Mouse (Mus musculus) neural tube, embryonic 15.5 days (tissue): ENCODE measurements around the gene Styk1. TPM values are rescaled to one million over a fixed set of nuclear protein-coding genes. Genes with fewer than 3 reads are reported as not detected.
"Not testable (repeated sequence)": the region's sequence is repeated elsewhere in the genome, so short reads cannot be mapped to it uniquely, and the experiment has no call there.

Experiments used
- ATAC-seq: fragments of 200-750 bp; cut with Nextera tagmentation; 2 replicates; pipeline ENCODE4 v1.8.0; 2017; ENCODE audit warnings: mild to moderate bottlenecking, moderate TSS enrichment, moderate library complexity; ENCODE audit not compliant: low FRiP score
- H3K27ac ChIP-seq: fragments of 300-500 bp; sonication (generic); replicated peaks from 2 replicates; pipeline ENCODE4 v1.5.1; 2015; ENCODE audit warnings: mild to moderate bottlenecking, inconsistent platforms
- H3K27me3 ChIP-seq: fragments of 300-500 bp; sonication (generic); replicated peaks from 2 replicates; pipeline ENCODE4 v1.6.1; 2015; ENCODE audit warnings: inconsistent platforms
- H3K36me3 ChIP-seq: fragments of 300-500 bp; sonication (generic); 2 replicates; pipeline ENCODE4 v1.6.1; 2015; ENCODE audit warnings: inconsistent platforms
- H3K4me1 ChIP-seq: fragments of 300-500 bp; sonication (generic); 2 replicates; pipeline ENCODE4 v1.6.1; 2015; ENCODE audit warnings: inconsistent platforms
- H3K4me2 ChIP-seq: fragments of 300-500 bp; sonication (generic); 2 replicates; pipeline ENCODE4 v1.6.1; 2015; ENCODE audit warnings: inconsistent platforms, mild to moderate bottlenecking, moderate library complexity
- H3K4me3 ChIP-seq: fragments of 300-500 bp; sonication (generic); replicated peaks from 2 replicates; pipeline ENCODE4 v1.5.1; 2015; ENCODE audit warnings: mild to moderate bottlenecking, inconsistent platforms
- H3K9ac ChIP-seq: fragments of 300-500 bp; sonication (generic); replicated peaks from 2 replicates; pipeline ENCODE4 v1.6.1; 2015; ENCODE audit warnings: mild to moderate bottlenecking, inconsistent platforms
- H3K9me3 ChIP-seq: fragments of 300-500 bp; sonication (generic); replicated peaks from 2 replicates; pipeline ENCODE4 v1.6.1; 2016; ENCODE audit warnings: inconsistent platforms
- WGBS: fragments of 180-500 bp; shearing (Covaris S2); methylation state at CpG from one replicate; pipeline ENCODE4 v1.1.7; 2015; ENCODE audit warnings: mixed read lengths; 5-methylcytosine and 5-hydroxymethylcytosine counted together
- polyA plus RNA-seq: library from polyadenylated mRNA; unstranded; fragments of >200 nt; fragmentation: Nextera tagmentation; extraction: Ambion mirVana; gene quantifications from 2 replicates; pipeline ENCODE4 v1.2.1, GENCODE M21; 2015

Styk1 gene
- polyA plus RNA-seq, 1 experiment from 2014 or later, result 4.2 TPM

DNA sequence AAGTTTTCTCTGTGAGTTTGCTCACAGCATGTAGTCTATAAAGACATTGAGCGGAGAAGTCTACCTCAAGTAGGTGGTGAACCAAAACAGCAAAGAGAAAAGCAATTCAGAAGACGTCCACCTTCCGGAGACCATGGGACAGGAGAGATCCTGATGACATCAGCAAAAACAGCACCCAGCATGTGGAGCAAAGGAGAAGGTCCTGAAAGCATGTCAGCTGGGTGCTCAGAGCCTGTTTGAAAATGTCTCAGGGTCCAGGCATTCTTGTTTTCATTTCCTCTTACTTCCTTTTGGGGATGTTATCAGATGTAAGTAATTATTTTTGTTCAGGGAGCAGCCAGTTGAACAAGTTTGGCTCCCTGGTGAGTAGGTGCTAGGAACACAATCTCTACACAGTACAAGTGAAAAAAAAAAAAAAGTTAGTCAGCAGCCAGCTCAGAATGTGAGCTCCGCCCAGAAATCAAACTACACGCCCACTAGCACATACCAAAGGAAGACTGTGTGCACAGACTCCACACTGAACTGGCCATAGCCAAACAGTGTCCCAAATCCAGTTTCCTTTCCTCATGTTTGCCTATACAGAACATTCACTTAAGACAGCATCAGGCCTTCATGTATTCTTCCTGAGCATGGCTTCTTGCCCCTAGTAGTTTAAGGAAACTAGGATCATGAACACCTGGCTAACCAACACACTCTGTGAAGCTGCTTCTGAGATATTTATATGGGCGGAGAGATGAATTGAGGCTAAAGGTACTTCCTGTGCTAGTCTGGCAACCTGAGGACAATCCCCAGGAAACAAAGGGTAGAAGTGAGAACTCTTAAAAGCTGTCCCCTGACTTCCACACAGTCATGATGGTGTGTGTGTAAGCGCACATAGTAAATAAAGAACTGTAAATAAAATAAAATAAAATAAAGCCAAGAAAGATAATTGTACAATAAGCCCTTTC, 37.0 kb downstream of the Styk1 start:
- Histone ChIP-seq H3K36me3 (no peaks in the 10 kb centered on the region), H3K4me1 (no peaks in the 10 kb centered on the region), H3K4me3 (no peak overlapping the region), H3K9me3 (no peaks in the 10 kb centered on the region), H3K27me3 (no peaks in the 10 kb centered on the region), H3K27ac (no peak overlapping the region), H3K9ac (no peak overlapping the region), H3K4me2 (no peak overlapping the region)
- 91% methylated on average over 7 of the region's 7 CpGs for WGBS
- no peak for ATAC-seq

DNA sequence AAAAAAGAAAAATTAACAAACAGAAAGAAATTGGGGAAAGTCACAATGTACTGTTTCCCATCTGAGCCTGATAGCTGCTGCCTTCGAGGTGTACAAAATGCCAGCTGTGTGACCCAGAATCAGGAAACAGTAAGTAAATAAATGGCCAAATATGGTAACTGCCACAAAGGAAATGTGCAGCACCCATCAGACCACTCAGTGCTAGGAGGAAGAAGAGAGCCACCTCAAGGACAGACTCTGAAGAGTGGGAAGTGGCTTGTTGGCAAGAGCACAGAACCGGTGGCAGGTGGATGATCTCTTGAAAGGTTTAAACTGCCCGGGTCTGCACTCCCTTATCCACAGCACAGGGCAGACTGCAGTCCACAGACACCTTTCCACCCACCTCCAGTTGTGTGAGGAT, 45.4 kb downstream of the Styk1 start:
- no peaks in the 10 kb centered on the region for H3K9me3 ChIP-seq
- no peak for ATAC-seq
- no peak overlapping the region for H3K4me3 ChIP-seq
- no peaks in the 10 kb centered on the region for H3K4me1 ChIP-seq
- H3K27me3 ChIP-seq, result no peaks in the 10 kb centered on the region
- no peak overlapping the region for H3K9ac ChIP-seq
- H3K27ac ChIP-seq, result no peak overlapping the region
- 85% methylated on average over 3 of the region's 3 CpGs for WGBS
- no peaks in the 10 kb centered on the region for H3K36me3 ChIP-seq
- no peak overlapping the region for H3K4me2 ChIP-seq

- H3K27me3 ChIP-seq, result no peaks in the 10 kb centered on the region
- H3K36me3 ChIP-seq, result no peaks in the 10 kb centered on the region
- H3K4me1 ChIP-seq, result no peaks in the 10 kb centered on the region
- ATAC-seq, result no peak
- H3K9me3 ChIP-seq, result no peaks in the 10 kb centered on the region
- H3K9ac ChIP-seq, result no peak overlapping the region
- no peak overlapping the region for H3K4me2 ChIP-seq
- no peak overlapping the region for H3K27ac ChIP-seq
- 62% methylated on average over 3 of the region's 3 CpGs for WGBS
- H3K4me3 ChIP-seq, result no peak overlapping the region
Observed at GRCm38 (mm10) chr6:131304776-131305175, 48.6 kb downstream of the Styk1 start.

- no peaks in the 10 kb centered on the region for H3K36me3 ChIP-seq
- ATAC-seq, result no peak
Observed at GRCm38 (mm10) chr6:131298531-131298930, 54.9 kb downstream of the Styk1 start.

DNA sequence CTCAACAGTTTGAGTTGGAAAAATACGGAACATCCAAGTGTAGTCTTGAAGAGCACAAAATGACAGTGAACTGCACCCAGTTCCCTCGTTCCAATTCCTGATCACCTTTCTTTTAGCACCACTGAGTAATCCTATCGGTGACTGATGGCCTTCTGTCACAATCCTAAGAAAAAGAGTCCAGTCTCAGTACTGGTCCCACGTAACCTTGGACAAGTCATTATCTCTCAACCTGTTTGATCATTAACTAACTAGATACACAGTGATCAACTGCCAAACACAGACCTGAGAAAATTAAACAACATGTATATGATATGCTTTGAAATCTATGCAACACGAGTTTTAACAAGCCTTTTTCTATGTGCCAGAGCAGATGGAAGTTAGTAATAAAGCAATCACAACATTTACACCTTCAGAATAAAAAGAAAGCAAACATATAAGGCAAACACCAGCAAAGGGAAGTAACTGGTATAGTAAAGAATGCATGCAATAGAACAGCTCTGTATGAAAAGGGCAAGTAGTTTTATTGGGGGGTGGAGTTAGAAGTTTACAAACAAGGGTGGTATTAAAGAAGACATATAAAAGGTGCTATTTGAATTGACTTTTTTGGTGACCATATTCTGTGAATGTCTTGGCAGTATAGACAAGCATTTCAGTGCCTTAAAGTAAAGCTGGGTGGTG, 58.8 kb downstream of the Styk1 start:
- no peaks in the 10 kb centered on the region for H3K27me3 ChIP-seq
- peaks cover 17% of the 10 kb centered on the region for H3K4me1 ChIP-seq
- ATAC-seq, result no peak
- no peak overlapping the region for H3K9ac ChIP-seq
- H3K36me3 ChIP-seq, result no peaks in the 10 kb centered on the region
- no peak overlapping the region for H3K4me3 ChIP-seq
- H3K4me2 ChIP-seq, result no peak overlapping the region
- no peak overlapping the region for H3K27ac ChIP-seq
- no peaks in the 10 kb centered on the region for H3K9me3 ChIP-seq
- WGBS, result 88% methylated on average over 5 of the region's 5 CpGs

More at GRCm38 (mm10) chr6:131298531-131298930, 54.9 kb downstream of the Styk1 start:
- Histone ChIP-seq H3K27me3 (no peaks in the 10 kb centered on the region), H3K9me3 (no peaks in the 10 kb centered on the region), H3K4me1 (no peaks in the 10 kb centered on the region), H3K4me2 (no peak overlapping the region), H3K4me3 (no peak overlapping the region), H3K9ac (no peak overlapping the region), H3K27ac (no peak overlapping the region)

GRCm38 (mm10) chr6:131293916-131294315, 59.5 kb downstream of the Styk1 start:
- H3K4me3 ChIP-seq, result no peak overlapping the region
- no peak overlapping the region for H3K9ac ChIP-seq
- no peak overlapping the region for H3K27ac ChIP-seq
- WGBS, result 95% methylated on average over 5 of the region's 5 CpGs
- H3K27me3 ChIP-seq, result no peaks in the 10 kb centered on the region
- H3K4me2 ChIP-seq, result peak overlapping the region; percentile 69
- peaks cover 17% of the 10 kb centered on the region for H3K4me1 ChIP-seq
- no peaks in the 10 kb centered on the region for H3K36me3 ChIP-seq
- no peaks in the 10 kb centered on the region for H3K9me3 ChIP-seq
- no peak for ATAC-seq

DNA sequence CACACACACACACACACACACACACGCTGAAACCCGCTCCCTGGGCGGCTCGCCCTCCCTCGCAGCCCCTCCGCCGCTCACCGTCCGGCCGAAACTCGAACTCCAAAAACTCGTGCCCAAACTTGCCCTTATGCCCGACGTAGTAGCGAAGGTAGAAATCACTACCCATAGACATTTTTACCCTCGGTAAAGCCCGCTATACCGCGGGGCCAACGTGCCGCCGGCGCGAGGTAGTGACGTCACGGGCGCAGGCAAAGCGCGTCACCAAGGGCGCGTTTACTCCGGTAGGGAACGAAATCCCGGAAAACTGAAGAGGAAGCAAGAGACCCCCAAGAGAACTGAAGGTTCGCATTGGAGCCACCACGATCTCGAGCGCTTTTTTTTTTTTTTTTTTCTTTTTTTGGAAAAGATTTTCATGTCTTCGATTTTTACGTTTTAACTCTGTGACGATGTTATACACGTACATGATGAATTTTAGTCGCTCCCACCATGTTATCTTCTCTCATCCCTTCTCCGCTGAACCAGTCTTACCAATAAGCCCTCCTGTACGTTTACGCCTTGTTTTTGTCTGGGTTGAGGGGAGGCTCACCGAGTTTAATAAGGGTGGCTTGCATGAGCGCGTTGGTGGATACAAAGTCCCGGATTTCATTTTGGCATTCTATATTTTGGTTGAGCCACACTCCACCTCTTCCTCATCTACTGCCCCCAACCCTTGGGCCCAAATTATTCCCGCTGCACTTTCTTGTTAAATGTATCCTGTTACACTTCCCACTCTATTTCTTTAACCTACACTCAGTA, 60.2 kb downstream of the Styk1 start, which contains the start of gene Magohb:
Gene Magohb (minus strand): TSS at position 254 of the 798 bp plus-strand sequence.
- peak within 1 kb of the TSS; percentile 81 for H3K27ac ChIP-seq
- ATAC-seq, result peak; percentile 93
- H3K4me3 ChIP-seq, result peak within 1 kb of the TSS; percentile 71
- 2% methylated on average over 49 of the region's 51 CpGs for WGBS
- H3K9me3 ChIP-seq, result no peaks in the 10 kb centered on the region
- H3K27me3 ChIP-seq, result no peaks in the 10 kb centered on the region
- peaks cover 4% of the 10 kb centered on the region; the same call in 1 of the 2 replicates for H3K36me3 ChIP-seq
- peaks cover 17% of the 10 kb centered on the region for H3K4me1 ChIP-seq
- H3K4me2 ChIP-seq, result peak within 1 kb of the TSS; percentile 69
- H3K9ac ChIP-seq, result peak within 1 kb of the TSS; percentile 67

DNA sequence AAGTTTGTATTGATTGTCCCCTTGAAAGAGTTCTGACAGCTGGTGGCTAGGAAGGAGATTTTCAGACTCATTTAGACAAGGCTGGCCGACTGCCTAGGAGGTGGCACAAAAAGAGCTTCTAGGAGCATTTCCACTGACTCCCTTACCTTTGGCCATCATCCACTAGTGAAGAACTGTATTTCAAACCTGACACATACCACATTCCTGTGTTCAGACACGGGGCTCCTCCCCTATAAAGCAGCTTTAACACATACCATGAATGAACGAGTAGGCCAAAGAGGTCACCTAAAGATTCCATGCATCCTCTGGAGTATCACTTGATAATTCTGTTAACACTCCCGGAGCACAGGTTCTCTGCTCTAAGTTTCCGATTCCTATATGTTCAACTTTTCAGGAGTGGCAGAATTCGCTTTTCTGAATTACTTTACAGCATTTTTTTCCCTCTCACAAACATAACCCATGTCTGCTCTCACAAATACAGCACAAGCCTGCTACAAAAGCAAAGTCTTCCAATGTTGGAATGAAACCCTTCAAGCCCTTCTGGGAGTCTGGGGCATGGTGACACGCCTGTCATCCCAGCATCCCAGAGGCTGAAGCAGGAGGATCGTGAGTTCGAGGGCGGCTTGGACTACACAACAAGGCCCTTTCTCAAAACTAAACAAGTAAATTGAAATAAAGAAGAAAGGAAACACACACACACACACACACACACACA, 61.0 kb downstream of the Styk1 start:
- H3K9me3 ChIP-seq, result no peaks in the 10 kb centered on the region
- H3K27ac ChIP-seq, result peak overlapping the region; percentile 81
- peak; percentile 49 for ATAC-seq
- no peaks in the 10 kb centered on the region for H3K27me3 ChIP-seq
- peak overlapping the region; percentile 71 for H3K4me3 ChIP-seq
- 20% methylated on average over 10 of the region's 10 CpGs for WGBS
- peak overlapping the region; percentile 67 for H3K9ac ChIP-seq
- peak overlapping the region; percentile 69 for H3K4me2 ChIP-seq
- H3K4me1 ChIP-seq, result peaks cover 17% of the 10 kb centered on the region
- peaks cover 8% of the 10 kb centered on the region; the same call in 1 of the 2 replicates for H3K36me3 ChIP-seq

DNA sequence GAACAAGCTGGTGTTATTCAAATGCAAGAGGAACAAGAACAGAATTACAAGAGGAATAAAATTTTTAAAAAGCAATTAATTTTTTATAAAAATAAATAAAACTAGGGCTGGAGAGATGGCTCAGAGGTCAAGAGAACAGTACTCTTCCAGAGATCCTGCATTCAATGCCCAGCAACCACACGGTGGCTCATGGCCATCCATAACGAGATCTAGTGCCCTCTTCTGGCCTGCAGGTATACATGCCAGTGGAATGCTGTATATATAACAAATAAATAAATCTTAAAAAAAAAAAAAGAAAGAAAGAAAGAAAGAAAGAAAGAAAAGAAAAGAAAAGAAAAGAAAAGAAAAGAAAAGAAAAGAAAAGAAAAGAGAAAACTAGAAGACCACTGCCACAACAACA, 63.0 kb downstream of the Styk1 start:
- Histone ChIP-seq H3K4me1 (peaks cover 17% of the 10 kb centered on the region), H3K4me2 (no peak overlapping the region), H3K36me3 (peaks cover 13% of the 10 kb centered on the region; the same call in 1 of the 2 replicates), H3K4me3 (no peak overlapping the region), H3K9ac (no peak overlapping the region), H3K9me3 (no peaks in the 10 kb centered on the region), H3K27me3 (no peaks in the 10 kb centered on the region), H3K27ac (no peak overlapping the region)
- 25% methylated on average over 2 of the region's 2 CpGs for WGBS
- no peak for ATAC-seq

GRCm38 (mm10) chr6:131278160-131278559, 75.2 kb downstream of the Styk1 start:
- 97% methylated on average over 2 of the region's 2 CpGs for WGBS
- H3K4me1 ChIP-seq, ATAC-seq, H3K4me2 ChIP-seq, H3K9ac ChIP-seq, H3K4me3 ChIP-seq, H3K9me3 ChIP-seq, H3K27me3 ChIP-seq, H3K27ac ChIP-seq: not testable (repeated sequence)
- H3K36me3 ChIP-seq, result peaks cover 26% of the 10 kb centered on the region

- Histone ChIP-seq H3K4me1 (no peaks in the 10 kb centered on the region), H3K4me3 (no peak overlapping the region), H3K9me3 (no peaks in the 10 kb centered on the region), H3K27ac (no peak overlapping the region), H3K4me2 (no peak overlapping the region), H3K36me3 (peaks cover 16% of the 10 kb centered on the region), H3K27me3 (no peaks in the 10 kb centered on the region), H3K9ac (no peak overlapping the region)
- WGBS, result 94% methylated on average over 4 of the region's 4 CpGs
- no peak for ATAC-seq
Observed at GRCm38 (mm10) chr6:131276659-131277058, 76.7 kb downstream of the Styk1 start.
